Comparison of ENCODE assay signal across 8 mouse cellular contexts in genomic region chr4:131873293-131874168, GRCm38 (mm10). TPM values are rescaled to one million over a fixed set of nuclear protein-coding genes. Genes with fewer than 3 reads are reported as not detected.
A peak's percentile ranks its signal among the peaks of the same experiment; 100 is the strongest.
DNase-seq lines count a peak whose midpoint lies in the region; ATAC-seq lines count a peak whose summit lies in the region.

Srsf4 (plus strand) TSS chr4:131873617.

- no peaks in the 10 kb centered on the region for H3K27me3 ChIP-seq in forebrain, embryonic 11.5 days (ENCODE audit: control insufficient read depth, insufficient read depth, low read length)
- H3K27me3 ChIP-seq in heart, embryonic 16.5 days (ENCODE audit: control insufficient read depth, insufficient read depth, low read length) = no peaks in the 10 kb centered on the region
- H3K27me3 ChIP-seq in liver, embryonic 15.5 days = no peaks in the 10 kb centered on the region
- H3K27me3 ChIP-seq in neural tube, embryonic 12.5 days (replicated peaks) = no peaks in the 10 kb centered on the region

- H3K27ac ChIP-seq in forebrain, embryonic 11.5 days (ENCODE audit: low read depth, low read length) = peak within 1 kb of the TSS; percentile 100
- H3K27ac ChIP-seq in heart, embryonic 16.5 days (ENCODE audit: low read length) = peak within 1 kb of the TSS; percentile 100
- H3K27ac ChIP-seq in liver, embryonic 15.5 days (replicated peaks) = peak within 1 kb of the TSS; percentile 97
- H3K27ac ChIP-seq in neural tube, embryonic 12.5 days = peak within 1 kb of the TSS; percentile 97

- peaks cover 6% of the 10 kb centered on the region; the same call in 1 of the 2 replicates for H3K4me1 ChIP-seq in forebrain, embryonic 11.5 days (replicated peaks; ENCODE audit: control insufficient read depth, insufficient read depth, low read length)
- H3K4me1 ChIP-seq in heart, embryonic 16.5 days (ENCODE audit: control insufficient read depth, insufficient read depth, low read length) = peaks cover 35% of the 10 kb centered on the region
- H3K4me1 ChIP-seq in liver, embryonic 15.5 days (replicated peaks) = peaks cover 66% of the 10 kb centered on the region
- peaks cover 36% of the 10 kb centered on the region for H3K4me1 ChIP-seq in neural tube, embryonic 12.5 days

- H3K9me3 ChIP-seq in forebrain, embryonic 11.5 days (ENCODE audit: control insufficient read depth, low read length) = no peaks in the 10 kb centered on the region
- H3K9me3 ChIP-seq in heart, embryonic 16.5 days (replicated peaks; ENCODE audit: control insufficient read depth, low read length) = no peaks in the 10 kb centered on the region
- H3K9me3 ChIP-seq in liver, embryonic 15.5 days (replicated peaks) = no peaks in the 10 kb centered on the region
- H3K9me3 ChIP-seq in neural tube, embryonic 12.5 days = no peaks in the 10 kb centered on the region

- peak within 1 kb of the TSS; percentile 95 for H3K4me3 ChIP-seq in forebrain, embryonic 11.5 days (ENCODE audit: low read depth, low read length)
- H3K4me3 ChIP-seq in heart, embryonic 16.5 days (ENCODE audit: low read length) = peak within 1 kb of the TSS; percentile 100
- H3K4me3 ChIP-seq in liver, embryonic 15.5 days (replicated peaks) = peak within 1 kb of the TSS; percentile 99
- peak within 1 kb of the TSS; percentile 96 for H3K4me3 ChIP-seq in neural tube, embryonic 12.5 days

- WGBS in forebrain, embryonic 11.5 days = under 1% methylated on average over 97 of the region's 116 CpGs
- under 1% methylated on average over 91 of the region's 116 CpGs for whole genome bisulfite sequencing in heart, embryonic 16.5 days
- under 1% methylated on average over 111 of the region's 116 CpGs for WGBS in liver, embryonic 15.5 days (ENCODE audit: insufficient replicate concordance)
- under 1% methylated on average over 114 of the region's 116 CpGs for WGBS in neural tube, embryonic 12.5 days

- ATAC-seq in forebrain, embryonic 11.5 days (replicated peaks; ENCODE audit: low FRiP score) = peak; percentile 93
- peak; percentile 96 for ATAC-seq in heart, embryonic 16.5 days (replicated peaks; ENCODE audit: extremely low read depth, insufficient read depth, low FRiP score)
- peak; percentile 91 for ATAC-seq in liver, embryonic 15.5 days (ENCODE audit: insufficient read depth)
- peak; percentile 95 for ATAC-seq in neural tube, embryonic 12.5 days (ENCODE audit: low FRiP score, low read depth)

- peak within 1 kb of the TSS; percentile 93 for H3K4me2 ChIP-seq in forebrain, embryonic 11.5 days (ENCODE audit: low read depth, low read length, severe bottlenecking)
- H3K4me2 ChIP-seq in heart, embryonic 16.5 days (ENCODE audit: low read depth, low read length) = peak within 1 kb of the TSS; percentile 91
- peak within 1 kb of the TSS; percentile 78 for H3K4me2 ChIP-seq in liver, embryonic 15.5 days
- H3K4me2 ChIP-seq in neural tube, embryonic 12.5 days (replicated peaks) = peak within 1 kb of the TSS; percentile 86

- H3K36me3 ChIP-seq in forebrain, embryonic 11.5 days (ENCODE audit: control insufficient read depth, insufficient read depth, low read length) = no peaks in the 10 kb centered on the region
- H3K36me3 ChIP-seq in heart, embryonic 16.5 days (ENCODE audit: control insufficient read depth, insufficient read depth) = no peaks in the 10 kb centered on the region
- no peaks in the 10 kb centered on the region for H3K36me3 ChIP-seq in liver, embryonic 15.5 days (replicated peaks)
- no peaks in the 10 kb centered on the region for H3K36me3 ChIP-seq in neural tube, embryonic 12.5 days

- H3K9ac ChIP-seq in forebrain, embryonic 11.5 days (ENCODE audit: low read length) = peak within 1 kb of the TSS; percentile 100
- H3K9ac ChIP-seq in heart, embryonic 16.5 days (ENCODE audit: low read length) = peak within 1 kb of the TSS; percentile 100
- H3K9ac ChIP-seq in liver, embryonic 15.5 days = peak within 1 kb of the TSS; percentile 100
- H3K9ac ChIP-seq in neural tube, embryonic 12.5 days = peak within 1 kb of the TSS; percentile 99

- peak; percentile 84 to 85 for DNase-seq in CD8-positive naive resting alpha-beta T cell, adult 2 months (ENCODE audit: low read depth in 2 of 2, low spot score in 2 of 2)
- DNase-seq in c-Kit-positive CD71-negative TER-119-negative erythroid progenitor cells, embryonic 14.5 days (ENCODE audit: low read depth) = peak; percentile 86
- DNase-seq in forebrain, embryonic 11.5 days (ENCODE audit: low spot score) = peak; percentile 100
- DNase-seq in kidney, postnatal 36 days = peak; percentile 96 to 97
- DNase-seq in telencephalon, adult 2 months (ENCODE audit: low read depth, low spot score) = peak; percentile 89

RNA-seq across cellular contexts. Expression of gene Srsf4, which starts in this region (rescaled TPM):
- 191 TPM in 2 replicates for polyA plus RNA-seq in forebrain, embryonic 11.5 days (2014; fragmentation: Nextera tagmentation; extraction: Ambion mirVana)
- 74.4 and 76.8 TPM in 2 replicates for polyA plus RNA-seq in heart, embryonic 16.5 days (2015; fragmentation: Nextera tagmentation; extraction: Ambion mirVana)
- polyA plus RNA-seq in liver, embryonic 15.5 days (2015; fragmentation: Nextera tagmentation; extraction: Ambion mirVana) = 58.4 and 61.1 TPM in 2 replicates
- 145 and 150 TPM in 2 replicates for polyA plus RNA-seq in neural tube, embryonic 12.5 days (2016; fragmentation: Nextera tagmentation; extraction: Ambion mirVana)

Comparison
In these comparisons a context has a peak if more than half of its experiments do, and no peak if none do; other contexts are left out.
1. Peak in every context shown above with its lines: DNase-seq, ATAC-seq, H3K4me3 ChIP-seq and H3K27ac ChIP-seq.